8 mouse cellular contexts compared by ENCODE assay signal in the genomic region with DNA sequence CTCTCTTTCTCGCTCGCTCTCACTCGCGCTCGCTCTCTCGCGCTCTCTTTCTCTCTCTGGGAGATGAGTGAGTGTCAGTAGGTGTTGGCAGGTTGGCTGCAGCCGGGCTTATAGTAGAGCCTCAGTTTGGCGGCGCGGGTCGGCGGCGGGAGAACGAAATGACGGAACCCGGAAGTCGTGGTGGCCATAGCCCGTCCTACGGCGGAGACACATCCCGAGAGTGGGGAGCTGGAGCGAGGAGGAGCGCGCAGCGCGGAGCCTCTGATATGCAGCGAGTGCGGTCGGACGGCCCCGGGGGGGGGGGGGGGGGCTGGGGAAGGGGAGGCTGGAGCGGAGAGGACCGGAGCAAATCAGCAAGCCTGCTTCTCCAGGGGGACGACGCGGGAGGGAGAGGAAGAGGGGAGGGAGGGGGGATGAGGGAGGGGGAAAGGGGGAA. TPM values are rescaled to one million over a fixed set of nuclear protein-coding genes. Genes with fewer than 3 reads are reported as not detected.
DNase-seq lines count a peak whose midpoint lies in the region; ATAC-seq and TF ChIP-seq lines count a peak whose summit lies in the region.

TSS of gene Meis2 (minus strand) at position 270 of the 436 bp plus-strand sequence.

- peak within 1 kb of the TSS; percentile 76 for H3K4me3 ChIP-seq in embryonic facial prominence, embryonic 11.5 days (ENCODE audit: low read depth, low read length)
- peak within 1 kb of the TSS; percentile 42 for H3K4me3 ChIP-seq in limb, embryonic 14.5 days (replicated peaks; ENCODE audit: low read length)
- H3K4me3 ChIP-seq in midbrain, embryonic 14.5 days (replicated peaks; ENCODE audit: low read depth, low read length): peak within 1 kb of the TSS; percentile 66
- peak within 1 kb of the TSS; percentile 83 for H3K4me3 ChIP-seq in stomach, embryonic 14.5 days (ENCODE audit: low read depth, low read length)

- TF ChIP-seq POLR2A in limb, embryonic 14.5 days (IDR thresholded peaks at IDR 0.05; ENCODE audit: borderline replicate concordance, extremely low read depth, insufficient read depth, insufficient read length): no peak

- H3K4me1 ChIP-seq in embryonic facial prominence, embryonic 11.5 days (ENCODE audit: control insufficient read depth, insufficient read depth, low read length): no peaks in the 10 kb centered on the region
- H3K4me1 ChIP-seq in limb, embryonic 14.5 days (ENCODE audit: control insufficient read depth, insufficient read depth, low read length): peaks cover 13% of the 10 kb centered on the region; the same call in 1 of the 2 replicates
- H3K4me1 ChIP-seq in midbrain, embryonic 14.5 days (ENCODE audit: control insufficient read depth, insufficient read depth, low read length): peaks cover 6% of the 10 kb centered on the region; the same call in 1 of the 2 replicates
- no peaks in the 10 kb centered on the region for H3K4me1 ChIP-seq in stomach, embryonic 14.5 days (ENCODE audit: control insufficient read depth, insufficient read depth, low read length)

- peak; percentile 41 to 53 for DNase-seq in cerebellum, postnatal 14 days
- DNase-seq in cerebellum, postnatal 36 days: no peak
- peak; percentile 88 for DNase-seq in embryonic facial prominence, embryonic 11.5 days (ENCODE audit: low spot score)
- peak; percentile 79 for DNase-seq in heart, adult 8-10 months (ENCODE audit: low spot score)
- DNase-seq in kidney, adult 9 months: peak; percentile 83
- peak; percentile 80 for DNase-seq in limb, embryonic 14.5 days (ENCODE audit: low spot score)
- peak; percentile 90 for DNase-seq in midbrain, embryonic 14.5 days

- no peaks in the 10 kb centered on the region for H3K9me3 ChIP-seq in embryonic facial prominence, embryonic 11.5 days (replicated peaks; ENCODE audit: control insufficient read depth, low read length)
- no peaks in the 10 kb centered on the region for H3K9me3 ChIP-seq in limb, embryonic 14.5 days (ENCODE audit: control insufficient read depth, low read length)
- no peaks in the 10 kb centered on the region for H3K9me3 ChIP-seq in midbrain, embryonic 14.5 days (ENCODE audit: control insufficient read depth, low read length)
- no peaks in the 10 kb centered on the region for H3K9me3 ChIP-seq in stomach, embryonic 14.5 days (ENCODE audit: control insufficient read depth, low read depth, low read length)

- H3K27ac ChIP-seq in embryonic facial prominence, embryonic 11.5 days (replicated peaks; ENCODE audit: low read depth, low read length): peak within 1 kb of the TSS; percentile 97
- peak within 1 kb of the TSS; percentile 56 for H3K27ac ChIP-seq in limb, embryonic 14.5 days (replicated peaks; ENCODE audit: low read depth, low read length)
- peak within 1 kb of the TSS; percentile 93 for H3K27ac ChIP-seq in midbrain, embryonic 14.5 days (replicated peaks; ENCODE audit: low read depth, low read length)
- H3K27ac ChIP-seq in stomach, embryonic 14.5 days (ENCODE audit: low read length): peak within 1 kb of the TSS; percentile 100

- H3K36me3 ChIP-seq in embryonic facial prominence, embryonic 11.5 days (replicated peaks; ENCODE audit: control insufficient read depth, insufficient read depth, low read depth, low read length): no peaks in the 10 kb centered on the region
- no peaks in the 10 kb centered on the region for H3K36me3 ChIP-seq in limb, embryonic 14.5 days (ENCODE audit: control insufficient read depth, insufficient read depth, low read length)
- H3K36me3 ChIP-seq in midbrain, embryonic 14.5 days (ENCODE audit: control insufficient read depth, insufficient read depth, low read length): peaks cover 5% of the 10 kb centered on the region; the same call in 1 of the 2 replicates
- no peaks in the 10 kb centered on the region; the same call in 1 of the 2 replicates for H3K36me3 ChIP-seq in stomach, embryonic 14.5 days (ENCODE audit: control insufficient read depth, insufficient read depth, low read length)

- peak within 1 kb of the TSS; percentile 84 for H3K4me2 ChIP-seq in embryonic facial prominence, embryonic 11.5 days (ENCODE audit: low read depth, low read length)
- H3K4me2 ChIP-seq in limb, embryonic 14.5 days (replicated peaks; ENCODE audit: low read depth, low read length, severe bottlenecking): peak within 1 kb of the TSS; percentile 81
- peak within 1 kb of the TSS; percentile 59 for H3K4me2 ChIP-seq in midbrain, embryonic 14.5 days (ENCODE audit: low read length)
- H3K4me2 ChIP-seq in stomach, embryonic 14.5 days (replicated peaks; ENCODE audit: low read depth, low read length): peak within 1 kb of the TSS; percentile 59

- peak within 1 kb of the TSS; percentile 98 for H3K9ac ChIP-seq in embryonic facial prominence, embryonic 11.5 days (replicated peaks; ENCODE audit: low read length)
- H3K9ac ChIP-seq in limb, embryonic 14.5 days (ENCODE audit: low read depth, low read length, severe bottlenecking): peak within 1 kb of the TSS; percentile 50
- peak within 1 kb of the TSS; percentile 89 for H3K9ac ChIP-seq in midbrain, embryonic 14.5 days (replicated peaks; ENCODE audit: low read length)
- H3K9ac ChIP-seq in stomach, embryonic 14.5 days (replicated peaks; ENCODE audit: low read depth, low read length): peak within 1 kb of the TSS; percentile 98

- ATAC-seq in embryonic facial prominence, embryonic 11.5 days (replicated peaks; ENCODE audit: insufficient number of reproducible peaks, low FRiP score, low TSS enrichment, low read depth): peak; percentile 63
- peak; percentile 27; the same call in 1 of the 2 replicates for ATAC-seq in limb, embryonic 14.5 days (ENCODE audit: low FRiP score, low read depth)
- peak; percentile 82 for ATAC-seq in midbrain, embryonic 14.5 days (ENCODE audit: low FRiP score, low TSS enrichment)
- ATAC-seq in stomach, embryonic 14.5 days (ENCODE audit: insufficient number of reproducible peaks, insufficient read depth, low FRiP score, low read depth): peak; percentile 85

- no peaks in the 10 kb centered on the region for H3K27me3 ChIP-seq in embryonic facial prominence, embryonic 11.5 days (ENCODE audit: control insufficient read depth, insufficient read depth, low read length)
- peaks cover 64% of the 10 kb centered on the region for H3K27me3 ChIP-seq in limb, embryonic 14.5 days (ENCODE audit: control insufficient read depth, insufficient read depth, low read length)
- H3K27me3 ChIP-seq in midbrain, embryonic 14.5 days (ENCODE audit: control insufficient read depth, insufficient read depth, low read length): peaks cover 8% of the 10 kb centered on the region
- no peaks in the 10 kb centered on the region for H3K27me3 ChIP-seq in stomach, embryonic 14.5 days (ENCODE audit: control insufficient read depth, insufficient read depth, low read length)

- WGBS in embryonic facial prominence, embryonic 11.5 days: 1% methylated on average over 35 of the region's 37 CpGs
- under 1% methylated on average over 26 of the region's 37 CpGs for WGBS in limb, embryonic 14.5 days
- under 1% methylated on average over 33 of the region's 37 CpGs for WGBS in midbrain, embryonic 14.5 days
- WGBS in stomach, embryonic 14.5 days: under 1% methylated on average over 34 of the region's 37 CpGs

RNA-seq across cellular contexts. Expression of gene Meis2, which starts in this region (rescaled TPM):
- polyA plus RNA-seq in embryonic facial prominence, embryonic 11.5 days (2014; fragmentation: Nextera tagmentation; extraction: Ambion mirVana): 58.8 and 65.3 TPM in 2 replicates
- 10 to 100 TPM; 24.2 to 31.6 (median 28.8) TPM for total RNA-seq in heart, adult 8-10 months (2022)
- polyA plus RNA-seq in limb, embryonic 14.5 days (2012; rRNA removed): 16.2 and 26.2 TPM in 2 replicates
- 17.3 and 17.9 TPM in 2 replicates for polyA plus RNA-seq in limb, embryonic 14.5 days (2014; fragmentation: Nextera tagmentation; extraction: Ambion mirVana)
- 83.1 and 84.9 TPM in 2 replicates for polyA plus RNA-seq in midbrain, embryonic 14.5 days (2014; fragmentation: Nextera tagmentation; extraction: Ambion mirVana)
- 85.0 and 86.3 TPM in 2 replicates for polyA plus RNA-seq in stomach, embryonic 14.5 days (2014; fragmentation: Nextera tagmentation; extraction: Ambion mirVana)

Comparison
In these comparisons a context has a peak if more than half of its experiments do, and no peak if none do; other contexts are left out.
1. DNase-seq: peak in cerebellum, postnatal 14 days (2 of 2), embryonic facial prominence, embryonic 11.5 days (single experiment), heart, adult 8-10 months (single experiment), kidney, adult 9 months (single experiment), limb, embryonic 14.5 days (single experiment) and midbrain, embryonic 14.5 days (single experiment); none in cerebellum, postnatal 36 days (0 of 2).
2. ATAC-seq: peak in every context shown above with its lines; median percentile 85 in stomach, embryonic 14.5 days; 82 in midbrain, embryonic 14.5 days; 63 in embryonic facial prominence, embryonic 11.5 days; 27 in limb, embryonic 14.5 days.
3. Peak in every context shown above with its lines, with median percentiles within 50 percentile points of each other: H3K27ac ChIP-seq, H3K4me2 ChIP-seq, H3K4me3 ChIP-seq and H3K9ac ChIP-seq.